Mouse (Mus musculus) liver, adult 2 months (tissue): Measurements from ENCODE around the gene Dpm3.

Experiments
- CTCF ChIP-seq: fragments of 200-500 bp; IDR thresholded peaks from 2 replicates; pipeline ENCODE4 v1.5.1; 2011; ENCODE audit warnings: low read depth, low read length, control low read depth
- POLR2A ChIP-seq: fragments of 200-500 bp; IDR thresholded peaks from 2 replicates; pipeline ENCODE4 v1.6.1; 2011; ENCODE audit warnings: low read length, control low read depth; ENCODE audit not compliant: insufficient read depth; ENCODE audit errors: extremely low read depth

- TF ChIP-seq CTCF (no peak), POLR2A (no peak)
Measured at GRCm38 (mm10) chr3:89210731-89211130, 48.4 kb upstream of the Dpm3 start.
